In the genomic region with DNA sequence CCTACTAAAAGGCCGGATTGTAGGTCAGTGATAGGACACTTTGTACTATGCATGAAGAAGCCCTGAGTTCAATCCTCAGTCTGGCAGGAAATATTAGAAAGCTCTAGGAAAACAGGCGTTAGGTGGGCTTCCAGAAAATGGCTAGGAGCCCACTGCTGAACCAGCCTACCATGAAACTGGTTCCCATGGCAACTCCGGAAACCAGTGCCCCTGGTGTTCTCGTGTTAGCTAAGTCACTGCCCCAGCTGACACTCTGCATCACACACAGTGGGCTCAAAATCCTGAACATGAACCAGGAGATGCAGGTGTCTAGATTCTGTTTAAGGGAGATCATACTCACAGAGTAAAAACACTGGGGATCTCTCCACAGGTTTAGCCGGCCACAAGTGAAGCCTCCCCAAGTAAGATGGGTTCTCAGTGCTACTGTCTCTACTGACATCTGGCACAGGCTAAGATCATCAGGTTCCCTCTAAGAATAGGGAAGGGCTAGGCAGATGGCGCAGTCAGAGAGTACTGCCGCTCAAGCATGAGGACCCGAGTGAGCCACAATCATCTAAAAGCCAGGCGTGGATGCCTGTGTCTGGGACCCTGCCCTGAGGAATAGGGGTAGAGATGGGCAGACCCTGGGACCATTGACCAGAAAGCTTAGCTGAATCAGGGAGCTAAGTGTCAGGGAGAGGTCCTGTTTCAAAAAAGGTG, we compare ENCODE assay signal across 25 mouse cellular contexts. TPM values are rescaled to one million over a fixed set of nuclear protein-coding genes. Genes with fewer than 3 reads are reported as not detected.
"Had no signal": no experiment of that assay in that cellular context is flagged by ENCODE, and none has a peak within 500 bp of the region (broad histone marks: within the 10 kb centered on the region; RNA-seq: fewer than 3 reads in every experiment).

No protein-coding gene starts in this region.

- DNase-seq: kidney, adult 11 months; kidney, adult 8-10 months; kidney, postnatal 10 days; kidney, postnatal 36 days; layer of hippocampus, postnatal 36 days; liver; lung, adult 18-20 months; lung, postnatal 10 days; lung, postnatal 36 days; right cerebral cortex, postnatal 25 days; spleen, adult 18-20 months; thymus, postnatal 36 days had no signal

- H3K36me3 ChIP-seq: kidney, embryonic 15.5 days; limb, embryonic 10.5 days; limb, embryonic 13.5 days; liver, embryonic 12.5 days; liver, embryonic 15.5 days; lung, embryonic 15.5 days; midbrain, embryonic 10.5 days; stomach, embryonic 15.5 days had no signal

- H3K9ac ChIP-seq: kidney, embryonic 15.5 days; limb, embryonic 13.5 days; liver, embryonic 12.5 days; liver, embryonic 15.5 days; lung, embryonic 15.5 days; stomach, embryonic 15.5 days had no signal

- H3K4me3 ChIP-seq: kidney, embryonic 15.5 days; limb, embryonic 10.5 days; limb, embryonic 13.5 days; liver, embryonic 12.5 days; liver, embryonic 15.5 days; lung, embryonic 15.5 days; megakaryocyte, embryonic 14.5 days; midbrain, embryonic 10.5 days; myocyte; stomach, embryonic 15.5 days had no signal

- H3K4me1 ChIP-seq: limb, embryonic 13.5 days had no signal

- H3K9me3 ChIP-seq: kidney, embryonic 15.5 days; limb, embryonic 10.5 days; limb, embryonic 13.5 days; liver, embryonic 12.5 days; liver, embryonic 15.5 days; lung, embryonic 15.5 days; megakaryocyte, embryonic 14.5 days; midbrain, embryonic 10.5 days; stomach, embryonic 15.5 days had no signal

- H3K27ac ChIP-seq: kidney, embryonic 15.5 days; limb, embryonic 10.5 days; limb, embryonic 13.5 days; liver, embryonic 12.5 days; liver, embryonic 15.5 days; lung, embryonic 15.5 days; midbrain, embryonic 10.5 days; stomach, embryonic 15.5 days had no signal

- H3K4me2 ChIP-seq: kidney, embryonic 15.5 days; limb, embryonic 13.5 days; liver, embryonic 12.5 days; liver, embryonic 15.5 days; lung, embryonic 15.5 days; stomach, embryonic 15.5 days had no signal

- H3K27me3 ChIP-seq: kidney, embryonic 15.5 days; limb, embryonic 13.5 days; lung, embryonic 15.5 days; megakaryocyte, embryonic 14.5 days; stomach, embryonic 15.5 days had no signal

- ATAC-seq: liver, embryonic 12.5 days had no signal

RNA-seq across cellular contexts. Expression of gene Sftpb, which starts 36.1 kb away (rescaled TPM):
- polyA plus RNA-seq: kidney, embryonic 15.5 days; limb, embryonic 10.5 days; limb, embryonic 13.5 days; liver, embryonic 12.5 days; liver, embryonic 15.5 days; midbrain, embryonic 10.5 days; myocyte; neural tube, embryonic 11.5 days; neural tube, embryonic 14.5 days; urinary bladder, adult 2 months had no signal
